Mouse (Mus musculus): ENCODE results near the gene Lrrc26. TPM values are rescaled to one million over a fixed set of nuclear protein-coding genes. Genes with fewer than 3 reads are reported as not detected.

Lrrc26 gene
- polyA plus RNA-seq, 1 experiment: not detected

GRCm38 (mm10) chr2:25264851-25265250 is 24.9 kb upstream of the Lrrc26 start:
- H3K27ac ChIP-seq (ENCODE audit: insufficient read depth, low read length): peak overlapping the region; percentile 88; the same call in 1 of the 2 replicates
- peak overlapping the region; percentile 27 for H3K4me3 ChIP-seq (ENCODE audit: insufficient read depth, low read length)
- TF ChIP-seq POLR2A (IDR thresholded peaks at IDR 0.05; ENCODE audit: extremely low read depth, insufficient read depth, low read length) (no peak), CTCF (IDR thresholded peaks at IDR 0.05; ENCODE audit: extremely low read depth, insufficient read depth, low read length) (no peak)
- peaks cover 7% of the 10 kb centered on the region for H3K4me1 ChIP-seq (ENCODE audit: control insufficient read depth, insufficient read depth, low read length)

GRCm38 (mm10) chr2:25265897-25266656 is 23.6 kb upstream of the Lrrc26 start:
- Histone ChIP-seq H3K4me3 (ENCODE audit: insufficient read depth, low read length) (peak overlapping the region; percentile 27), H3K27ac (ENCODE audit: insufficient read depth, low read length) (peak overlapping the region; percentile 88), H3K4me1 (ENCODE audit: control insufficient read depth, insufficient read depth, low read length) (peaks cover 7% of the 10 kb centered on the region)
- TF ChIP-seq CTCF (IDR thresholded peaks at IDR 0.05; ENCODE audit: extremely low read depth, insufficient read depth, low read length) (no peak), POLR2A (IDR thresholded peaks at IDR 0.05; ENCODE audit: extremely low read depth, insufficient read depth, low read length) (peak; percentile 21; the same call in 1 of the 2 replicates)

- H3K4me3 ChIP-seq (ENCODE audit: insufficient read depth, low read length): peak overlapping the region; percentile 27
Measured at GRCm38 (mm10) chr2:25266720-25267119, 23.0 kb upstream of the Lrrc26 start.

GRCm38 (mm10) chr2:25267241-25267640 is 22.5 kb upstream of the Lrrc26 start:
- Histone ChIP-seq H3K27ac (ENCODE audit: insufficient read depth, low read length) (peak overlapping the region; percentile 89), H3K4me1 (ENCODE audit: control insufficient read depth, insufficient read depth, low read length) (peaks cover 7% of the 10 kb centered on the region), H3K4me3 (ENCODE audit: insufficient read depth, low read length) (no peak overlapping the region)
- TF ChIP-seq POLR2A (IDR thresholded peaks at IDR 0.05; ENCODE audit: extremely low read depth, insufficient read depth, low read length): 0 out of 2 replicates have a peak, but pooled peaks have one; percentile 12
- TF ChIP-seq CTCF (IDR thresholded peaks at IDR 0.05; ENCODE audit: extremely low read depth, insufficient read depth, low read length): no peak

More at GRCm38 (mm10) chr2:25266720-25267119, 23.0 kb upstream of the Lrrc26 start:
- TF ChIP-seq POLR2A (IDR thresholded peaks at IDR 0.05; ENCODE audit: extremely low read depth, insufficient read depth, low read length) (no peak), CTCF (IDR thresholded peaks at IDR 0.05; ENCODE audit: extremely low read depth, insufficient read depth, low read length) (no peak)
- peaks cover 7% of the 10 kb centered on the region for H3K4me1 ChIP-seq (ENCODE audit: control insufficient read depth, insufficient read depth, low read length)
- H3K27ac ChIP-seq (ENCODE audit: insufficient read depth, low read length): peak overlapping the region; percentile 89

GRCm38 (mm10) chr2:25267746-25268309 is 21.9 kb upstream of the Lrrc26 start:
- H3K27ac ChIP-seq (ENCODE audit: insufficient read depth, low read length): peak overlapping the region; percentile 7
- TF ChIP-seq CTCF (IDR thresholded peaks at IDR 0.05; ENCODE audit: extremely low read depth, insufficient read depth, low read length) (no peak), POLR2A (IDR thresholded peaks at IDR 0.05; ENCODE audit: extremely low read depth, insufficient read depth, low read length) (no peak)
- H3K4me3 ChIP-seq (ENCODE audit: insufficient read depth, low read length): no peak overlapping the region
- peaks cover 7% of the 10 kb centered on the region for H3K4me1 ChIP-seq (ENCODE audit: control insufficient read depth, insufficient read depth, low read length)

- TF ChIP-seq POLR2A (IDR thresholded peaks at IDR 0.05; ENCODE audit: extremely low read depth, insufficient read depth, low read length) (peak; percentile 92), CTCF (IDR thresholded peaks at IDR 0.05; ENCODE audit: extremely low read depth, insufficient read depth, low read length) (0 out of 2 replicates have a peak, but pooled peaks have one; percentile 20)
- H3K27ac ChIP-seq (ENCODE audit: insufficient read depth, low read length): no peak within 1 kb of the TSS
Measured at GRCm38 (mm10) chr2:25271827-25272511, 17.7 kb upstream of the Lrrc26 start, which contains the start of the genes Ssna1 and Anapc2. Gene Ssna1 (minus strand): TSS chr2:25272438. Gene Anapc2 (plus strand): TSS chr2:25272478.

GRCm38 (mm10) chr2:25272515-25272914 is 17.2 kb upstream of the Lrrc26 start:
- H3K27ac ChIP-seq (ENCODE audit: insufficient read depth, low read length): no peak overlapping the region
- H3K4me1 ChIP-seq (ENCODE audit: control insufficient read depth, insufficient read depth, low read length): no peaks in the 10 kb centered on the region; the same call in 1 of the 2 replicates
- TF ChIP-seq CTCF (IDR thresholded peaks at IDR 0.05; ENCODE audit: extremely low read depth, insufficient read depth, low read length) (no peak), POLR2A (IDR thresholded peaks at IDR 0.05; ENCODE audit: extremely low read depth, insufficient read depth, low read length) (no peak)
- H3K4me3 ChIP-seq (ENCODE audit: insufficient read depth, low read length): peak overlapping the region; percentile 81

More at GRCm38 (mm10) chr2:25271827-25272511, 17.7 kb upstream of the Lrrc26 start, which contains the start of the genes Ssna1 and Anapc2:
- Histone ChIP-seq H3K4me1 (ENCODE audit: control insufficient read depth, insufficient read depth, low read length) (no peaks in the 10 kb centered on the region; the same call in 1 of the 2 replicates), H3K4me3 (ENCODE audit: insufficient read depth, low read length) (peak within 1 kb of the TSS; percentile 81)

GRCm38 (mm10) chr2:25273010-25273409 is 16.7 kb upstream of the Lrrc26 start:
- no peak overlapping the region for H3K27ac ChIP-seq (ENCODE audit: insufficient read depth, low read length)
- TF ChIP-seq POLR2A (IDR thresholded peaks at IDR 0.05; ENCODE audit: extremely low read depth, insufficient read depth, low read length): no peak
- no peak for TF ChIP-seq CTCF (IDR thresholded peaks at IDR 0.05; ENCODE audit: extremely low read depth, insufficient read depth, low read length)
- no peaks in the 10 kb centered on the region; the same call in 1 of the 2 replicates for H3K4me1 ChIP-seq (ENCODE audit: control insufficient read depth, insufficient read depth, low read length)
- H3K4me3 ChIP-seq (ENCODE audit: insufficient read depth, low read length): peak overlapping the region; percentile 81

Measured in cortical plate, adult 2 months (tissue).